Mouse (Mus musculus): ENCODE measurements around the gene Eml5.

Gene Eml5

DNA sequence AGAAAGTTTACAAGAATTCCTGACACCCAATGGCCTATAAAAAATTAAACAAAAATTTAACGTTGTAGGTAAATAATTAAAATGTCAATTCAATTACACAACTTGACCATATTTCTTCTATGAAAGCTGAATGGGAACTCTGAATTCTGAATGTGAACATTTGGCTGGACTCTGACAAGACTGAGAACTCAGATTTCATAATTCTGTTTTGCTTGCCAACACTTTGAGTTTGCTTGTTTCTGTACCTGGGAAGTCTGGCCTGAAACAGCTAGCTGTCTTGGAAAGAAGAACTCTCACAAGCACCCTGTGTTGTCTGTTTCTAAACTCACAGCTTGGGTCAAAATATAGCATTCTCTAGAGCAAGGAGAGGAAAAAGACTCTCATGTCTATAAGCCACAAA is 67.4 kb downstream of the Eml5 start:
- DNase-seq, result no peak

GRCm38 (mm10) chr12:98832929-98833598 is 68.2 kb downstream of the Eml5 start:
- no peak for DNase-seq

DNA sequence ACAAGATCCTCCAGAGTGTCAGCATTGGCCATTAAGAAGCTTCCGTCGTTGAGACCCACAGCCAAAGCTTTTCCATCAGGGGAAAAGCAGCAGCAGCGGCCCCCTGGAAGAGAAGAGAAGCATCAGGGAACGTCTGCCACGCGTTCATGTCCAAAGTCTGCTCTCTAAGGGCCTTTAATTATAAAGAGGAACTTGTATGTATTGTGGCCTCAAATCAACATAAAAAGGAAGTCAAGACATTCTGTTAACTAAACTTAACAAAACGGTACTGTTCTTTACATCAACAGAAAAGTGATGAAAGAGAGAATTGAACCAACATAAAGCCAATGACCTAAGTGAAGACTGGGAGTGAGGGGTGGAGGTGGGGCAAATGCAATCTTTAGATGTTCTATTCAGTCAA is 70.2 kb downstream of the Eml5 start:
- DNase-seq, result no peak

GRCm38 (mm10) chr12:98820781-98821180 is 80.5 kb downstream of the Eml5 start:
- DNase-seq, result no peak

GRCm38 (mm10) chr12:98804078-98804748 is 97.1 kb downstream of the Eml5 start:
- DNase-seq, result no peak

GRCm38 (mm10) chr12:98802245-98802644 is 99.0 kb downstream of the Eml5 start:
- DNase-seq, result no peak

DNA sequence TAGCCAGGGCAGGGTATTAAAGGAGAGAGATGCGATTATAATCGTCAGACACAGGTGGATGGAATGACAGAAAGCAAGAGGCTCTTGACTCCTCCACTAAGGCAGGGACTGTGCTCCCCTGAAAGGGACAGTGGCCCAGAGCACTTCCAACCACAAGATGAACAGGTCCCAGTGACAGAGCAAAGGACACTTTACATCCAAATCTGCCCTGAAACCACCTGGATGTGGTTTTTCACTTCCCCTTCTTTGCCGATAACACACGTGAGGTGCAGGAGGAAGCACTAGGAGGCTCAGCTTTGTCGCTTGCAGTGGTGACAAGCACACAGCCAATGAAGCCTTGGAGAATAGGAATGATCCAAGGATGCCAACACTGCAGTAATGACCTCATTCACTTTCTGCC is 101.0 kb downstream of the Eml5 start:
- peak; percentile 44 for DNase-seq

DNA sequence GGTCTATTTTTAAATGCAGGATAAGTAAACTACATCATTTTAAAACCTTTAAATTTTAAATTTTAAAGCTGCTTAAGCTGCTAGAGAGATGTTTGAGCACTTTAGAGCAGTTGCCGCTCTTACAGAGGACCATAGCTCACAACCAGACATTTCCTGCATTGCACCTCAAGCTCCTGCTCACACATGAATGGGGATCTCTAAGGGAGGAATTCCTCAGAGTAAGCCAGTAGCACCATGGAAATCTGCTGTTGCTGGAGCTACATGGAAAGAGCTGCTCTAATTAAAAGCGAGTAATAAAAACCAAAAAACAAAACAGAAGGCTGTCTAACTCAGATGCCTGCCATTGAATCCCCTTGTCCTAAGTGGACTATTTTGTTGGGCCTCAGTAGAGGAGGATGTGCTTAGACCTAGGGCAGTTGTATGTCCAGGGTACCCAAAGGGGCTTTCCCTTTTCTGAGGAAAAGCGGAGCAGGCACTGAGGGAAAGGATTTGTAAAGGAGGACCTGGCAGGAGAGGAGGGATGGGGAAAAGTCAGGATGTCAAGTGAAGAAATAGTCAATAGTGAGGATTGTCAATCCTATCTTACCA is 105.5 kb downstream of the Eml5 start:
- DNase-seq, result no peak

GRCm38 (mm10) chr12:98784251-98784650 is 117.0 kb downstream of the Eml5 start:
- no peak for DNase-seq

DNA sequence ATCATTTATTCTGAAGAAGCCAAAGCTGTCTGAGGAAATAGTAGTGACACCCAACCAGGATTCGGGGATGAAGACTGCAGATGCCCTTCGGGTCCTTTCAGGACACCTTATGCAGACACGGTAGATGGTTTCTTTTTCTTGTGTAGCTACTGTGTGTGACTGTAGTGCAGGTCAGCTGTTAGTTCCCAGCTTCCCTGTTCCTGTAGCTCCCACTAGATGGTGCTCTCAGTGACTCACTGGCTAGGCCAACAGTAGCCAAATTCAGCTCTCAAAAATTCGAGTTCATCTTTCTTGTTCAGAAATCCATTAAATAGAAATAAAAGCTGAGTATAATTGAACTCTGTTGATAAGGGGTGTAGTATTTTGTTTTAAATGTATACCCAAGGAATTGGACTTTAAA is 122.1 kb downstream of the Eml5 start:
- peak; percentile 18 for DNase-seq

DNA sequence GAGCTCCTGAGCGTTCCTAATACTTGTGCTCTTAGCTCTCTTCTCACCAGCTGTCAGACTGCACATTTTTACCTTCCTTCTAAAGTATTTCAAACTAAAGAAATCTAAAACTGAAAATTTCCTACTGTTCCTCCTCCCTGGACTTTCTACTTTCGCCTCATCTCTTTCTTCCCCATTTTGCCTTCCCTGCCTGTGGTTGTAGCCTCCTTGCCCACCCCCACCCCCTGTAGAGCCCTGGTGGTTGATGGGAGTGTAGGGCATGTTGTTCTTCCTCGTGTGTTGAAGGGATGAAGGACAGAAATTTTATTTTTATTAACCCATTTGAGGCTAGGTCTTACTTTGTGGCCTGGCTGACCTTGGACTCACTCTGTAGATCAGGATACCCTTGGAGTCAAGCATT is 123.8 kb downstream of the Eml5 start:
- no peak for DNase-seq

- no peak for DNase-seq
These were observed 135.0 kb downstream of the Eml5 start for GRCm38 (mm10) chr12:98766241-98766640.

GRCm38 (mm10) chr12:98759700-98760099 is 141.6 kb downstream of the Eml5 start:
- DNase-seq, result no peak

GRCm38 (mm10) chr12:98757636-98758035 is 143.6 kb downstream of the Eml5 start:
- no peak for DNase-seq

- DNase-seq, result peak; percentile 38
These were observed 153.9 kb downstream of the Eml5 start for GRCm38 (mm10) chr12:98747380-98747753.

GRCm38 (mm10) chr12:98746746-98747379 is 154.4 kb downstream of the Eml5 start, which contains the start of gene Zc3h14:
Zc3h14 (plus strand) TSS chr12:98746964.
- DNase-seq, result peak; percentile 96

DNA sequence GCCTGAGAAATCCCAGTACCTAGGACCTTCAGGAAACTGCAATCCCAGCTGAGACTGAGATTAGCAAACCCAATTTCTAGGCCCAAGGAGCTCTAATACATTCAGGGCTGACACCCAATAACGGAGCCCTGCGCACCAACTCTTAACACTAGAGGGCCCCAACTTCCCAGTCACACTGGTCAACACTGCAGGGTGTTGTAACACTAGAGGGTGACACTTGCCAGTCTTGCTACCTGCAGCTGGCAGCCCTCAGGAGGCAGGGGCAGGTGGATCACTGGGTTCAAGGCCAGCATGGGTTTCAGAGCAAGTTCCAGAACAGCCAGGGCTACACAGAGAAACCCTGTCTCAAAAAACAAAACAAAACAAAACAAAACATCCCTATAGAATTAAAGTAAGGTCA is 155.2 kb downstream of the Eml5 start:
- DNase-seq, result peak; percentile 72

- no peak for DNase-seq
These were observed 155.7 kb downstream of the Eml5 start for GRCm38 (mm10) chr12:98745626-98746025.

- DNase-seq, result no peak
These were observed 160.2 kb downstream of the Eml5 start for GRCm38 (mm10) chr12:98741011-98741501.

DNA sequence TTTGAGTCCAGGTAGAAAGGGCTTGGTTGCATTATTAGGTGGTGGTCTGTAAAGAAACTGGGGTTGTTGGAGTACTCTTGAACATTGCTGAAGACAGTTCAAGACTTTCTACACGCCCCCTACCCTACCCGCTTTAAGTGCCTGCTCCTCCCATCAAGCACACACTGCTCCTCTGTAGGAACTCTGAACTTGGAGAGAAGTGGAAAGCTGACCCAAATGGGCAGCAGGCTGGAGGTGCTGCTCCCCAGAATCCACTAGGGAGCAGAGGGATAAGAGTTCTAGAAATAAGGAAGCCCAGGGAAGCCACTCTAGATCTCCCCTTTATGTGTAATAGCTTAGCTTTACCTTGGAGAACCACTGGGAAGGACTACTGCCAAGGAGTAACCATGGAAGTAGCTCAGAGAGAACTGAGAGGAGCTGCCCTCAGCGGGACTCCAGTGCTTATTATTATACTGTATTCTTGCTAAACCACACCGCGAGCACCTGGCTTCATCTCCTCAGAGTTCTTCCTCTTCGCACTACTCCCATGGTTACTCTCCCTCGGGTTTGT is 163.4 kb downstream of the Eml5 start:
- no peak for DNase-seq

GRCm38 (mm10) chr12:98736951-98737800 is 164.1 kb downstream of the Eml5 start, which contains the start of gene Ptpn21:
Ptpn21 (minus strand) TSS chr12:98737405.
- no peak for DNase-seq

All from thymus, postnatal 25 days (tissue).